Mouse (Mus musculus) mouse trophoblast stem cell (cell line): Measurements from ENCODE around the gene Igdcc3.

ENCODE experiments used
- in situ Hi-C, 2 experiments: fragments of 300-500 bp; cut with MseI, MboI; formaldehyde crosslinking; loops; 2 replicates in 1 of 2; 3 replicates in 1 of 2; pipeline ENCODE4 v1.15.1; 2025

Gene Igdcc3

GRCm38 (mm10) chr9:65140936-65141305 is at the start of gene Igdcc3:
Igdcc3 (plus strand) TSS chr9:65141189.
- in situ Hi-C loops: no loop called here

GRCm38 (mm10) chr9:65094237-65094636 is 46.8 kb upstream of the Igdcc3 start:
- in situ Hi-C loops: no loop called here

GRCm38 (mm10) chr9:65100991-65101685 is 39.9 kb upstream of the Igdcc3 start, which contains the start of gene Igdcc4:
Igdcc4 (plus strand) TSS chr9:65101486.
- in situ Hi-C loops: no loop called here

- in situ Hi-C loops: no loop called here
These were observed 39.2 kb upstream of the Igdcc3 start for GRCm38 (mm10) chr9:65101686-65102376.

- in situ Hi-C loops: no loop called here
These were observed 38.4 kb upstream of the Igdcc3 start for GRCm38 (mm10) chr9:65102377-65103172.

- in situ Hi-C loops: no loop called here
These were observed 37.7 kb upstream of the Igdcc3 start for GRCm38 (mm10) chr9:65103173-65103752.

- in situ Hi-C loops: no loop called here
These were observed 34.2 kb upstream of the Igdcc3 start for GRCm38 (mm10) chr9:65106821-65107220.

GRCm38 (mm10) chr9:65107893-65108292 is 33.1 kb upstream of the Igdcc3 start:
- in situ Hi-C loops: no loop called here

GRCm38 (mm10) chr9:65109132-65110072 is 31.6 kb upstream of the Igdcc3 start:
- in situ Hi-C loops: no loop called here

GRCm38 (mm10) chr9:65111698-65112097 is 29.3 kb upstream of the Igdcc3 start:
- in situ Hi-C loops: no loop called here

GRCm38 (mm10) chr9:65113694-65114093 is 27.3 kb upstream of the Igdcc3 start:
- in situ Hi-C loops: no loop called here

- in situ Hi-C loops: no loop called here
These were observed 25.1 kb upstream of the Igdcc3 start for GRCm38 (mm10) chr9:65115891-65116290.

GRCm38 (mm10) chr9:65117516-65117915 is 23.5 kb upstream of the Igdcc3 start:
- in situ Hi-C loops: no loop called here

GRCm38 (mm10) chr9:65120935-65121334 is 20.1 kb upstream of the Igdcc3 start:
- in situ Hi-C loops: no loop called here

GRCm38 (mm10) chr9:65122545-65122944 is 18.4 kb upstream of the Igdcc3 start:
- in situ Hi-C loops: no loop called here

- in situ Hi-C loops: no loop called here
These were observed 17.3 kb upstream of the Igdcc3 start for GRCm38 (mm10) chr9:65123552-65124168.

- in situ Hi-C loops: no loop called here
These were observed 12.7 kb upstream of the Igdcc3 start for GRCm38 (mm10) chr9:65128123-65128815.

GRCm38 (mm10) chr9:65131717-65132116 is 9.3 kb upstream of the Igdcc3 start:
- in situ Hi-C loops: loop anchor here in 1 of 2 experiments (10.0 kb wide), 1 partner anchor 53 kb away; no protein-coding TSS in a partner anchor

- in situ Hi-C loops: loop anchor here in 1 of 2 experiments (10.0 kb wide), 1 partner anchor 51 kb away; no protein-coding TSS in a partner anchor
These were observed 7.2 kb upstream of the Igdcc3 start for GRCm38 (mm10) chr9:65133739-65134138.

GRCm38 (mm10) chr9:65135126-65135525 is 5.9 kb upstream of the Igdcc3 start:
- in situ Hi-C loops: loop anchor here (5.0 to 10.0 kb wide), 2 partner anchors 50 to 52 kb away; no protein-coding TSS in a partner anchor
